Mouse (Mus musculus): ENCODE data around the gene 6430571L13Rik. TPM values are rescaled to one million over a fixed set of nuclear protein-coding genes. Genes with fewer than 3 reads are reported as not detected.

The 6430571L13Rik gene
- total and polyA plus RNA-seq, 3 experiments = 0.09 to 0.72 (median 0.11) TPM

DNA sequence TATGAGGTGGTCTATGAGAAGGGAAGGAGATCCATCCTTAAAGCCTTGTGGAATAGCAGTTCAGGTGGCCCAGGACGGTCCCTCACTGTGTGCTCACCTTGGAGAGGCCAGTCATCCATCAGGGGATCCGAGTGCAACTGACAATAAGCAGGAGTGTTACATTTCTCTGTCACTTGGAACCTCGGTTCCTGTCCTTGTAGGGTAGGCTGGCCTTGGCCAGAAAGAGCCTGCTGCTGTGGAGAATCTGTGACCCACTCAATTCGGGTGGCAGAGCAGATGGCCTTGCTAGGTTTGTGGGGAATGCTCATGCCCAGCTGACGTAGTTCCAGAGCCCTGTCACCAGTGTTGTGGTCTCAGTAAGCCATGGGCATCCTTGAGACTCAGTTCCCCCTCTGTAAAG is 30.8 kb upstream of the 6430571L13Rik start:
- Histone ChIP-seq H3K4me3 (replicated peaks in 1 of 3; ENCODE audit: low read depth in 2 of 3, low read length in 2 of 3, poor library complexity in 1 of 3) (no peak overlapping the region), H3K79me2 (replicated peaks; ENCODE audit: control insufficient read depth, extremely low read depth, insufficient read depth, poor library complexity, severe bottlenecking) (no peaks in the 10 kb centered on the region), H3K36me3 (replicated peaks in 1 of 2; ENCODE audit: control insufficient read depth in 1 of 2, insufficient read depth in 1 of 2, low read length in 1 of 2) (no peaks in the 10 kb centered on the region), H3K9ac (ENCODE audit: insufficient read depth, low read depth) (no peak overlapping the region), H3K27ac (ENCODE audit: insufficient read depth, low read depth) (no peak overlapping the region), H3K9me3 (replicated peaks; ENCODE audit: low read length) (no peaks in the 10 kb centered on the region), H3K4me1 (ENCODE audit: control insufficient read depth in 1 of 2, insufficient read depth in 2 of 2) (peaks cover 51 to 89% of the 10 kb centered on the region in 2 experiments), H3K4me2 (ENCODE audit: insufficient read depth, low read depth, poor library complexity, severe bottlenecking) (no peak overlapping the region), H3K27me3 (replicated peaks) (no peaks in the 10 kb centered on the region)
- in situ Hi-C loops (cut with MboI; ENCODE audit: low pct_ligation_motif_present, low pct_unique_long_range_greater_than_20kb, low sequenced_read_pairs) = no loop called here
- no peak for DNase-seq (ENCODE audit: extremely low read depth)
- dilution Hi-C loops (cut with MboI; ENCODE audit: extremely low pct_ligation_motif_present, extremely low pct_unique_long_range_greater_than_20kb, low sequenced_read_pairs) = no loop called here
- TF ChIP-seq RAD21 (IDR thresholded peaks at IDR 0.05; ENCODE audit: low read depth, low read length) = no peak
- TF ChIP-seq ZC3H11A (IDR thresholded peaks at IDR 0.05; ENCODE audit: low read depth, low read length) = no peak
- TF ChIP-seq SMC3 (IDR thresholded peaks at IDR 0.05; ENCODE audit: low read depth, low read length) = no peak
- no peak for TF ChIP-seq KAT2A (IDR thresholded peaks at IDR 0.05; ENCODE audit: insufficient replicate concordance, low read length)
- TF ChIP-seq BHLHE40 (IDR thresholded peaks at IDR 0.05; ENCODE audit: low read depth, low read length) = no peak
- TF ChIP-seq MXI1 (IDR thresholded peaks at IDR 0.05; ENCODE audit: low read depth, low read length) = no peak
- TF ChIP-seq ZNF384 (IDR thresholded peaks at IDR 0.05; ENCODE audit: low read depth, low read length) = no peak
- TF ChIP-seq CHD1 (IDR thresholded peaks at IDR 0.05; ENCODE audit: low read depth, low read length) = no peak
- no peak for TF ChIP-seq ETS1 (conservative IDR thresholded peaks at IDR 0.05; ENCODE audit: low read depth, low read length)
- TF ChIP-seq NRF1 (IDR thresholded peaks at IDR 0.05; ENCODE audit: low read depth, low read length) = no peak
- TF ChIP-seq MYC (IDR thresholded peaks at IDR 0.05; ENCODE audit: low read depth, low read length) = no peak
- no peak for TF ChIP-seq CTCF (conservative IDR thresholded peaks at IDR 0.05 in 1 of 2, IDR thresholded peaks at IDR 0.05 in 1 of 2; ENCODE audit: low read depth in 2 of 2, low read length in 2 of 2)
- TF ChIP-seq ELF1 (IDR thresholded peaks at IDR 0.05; ENCODE audit: low read depth, low read length) = no peak
- TF ChIP-seq IRF4 (IDR thresholded peaks at IDR 0.05; ENCODE audit: low read depth, low read length) = no peak
- no peak for TF ChIP-seq SIN3A (IDR thresholded peaks at IDR 0.05; ENCODE audit: low read length)

DNA sequence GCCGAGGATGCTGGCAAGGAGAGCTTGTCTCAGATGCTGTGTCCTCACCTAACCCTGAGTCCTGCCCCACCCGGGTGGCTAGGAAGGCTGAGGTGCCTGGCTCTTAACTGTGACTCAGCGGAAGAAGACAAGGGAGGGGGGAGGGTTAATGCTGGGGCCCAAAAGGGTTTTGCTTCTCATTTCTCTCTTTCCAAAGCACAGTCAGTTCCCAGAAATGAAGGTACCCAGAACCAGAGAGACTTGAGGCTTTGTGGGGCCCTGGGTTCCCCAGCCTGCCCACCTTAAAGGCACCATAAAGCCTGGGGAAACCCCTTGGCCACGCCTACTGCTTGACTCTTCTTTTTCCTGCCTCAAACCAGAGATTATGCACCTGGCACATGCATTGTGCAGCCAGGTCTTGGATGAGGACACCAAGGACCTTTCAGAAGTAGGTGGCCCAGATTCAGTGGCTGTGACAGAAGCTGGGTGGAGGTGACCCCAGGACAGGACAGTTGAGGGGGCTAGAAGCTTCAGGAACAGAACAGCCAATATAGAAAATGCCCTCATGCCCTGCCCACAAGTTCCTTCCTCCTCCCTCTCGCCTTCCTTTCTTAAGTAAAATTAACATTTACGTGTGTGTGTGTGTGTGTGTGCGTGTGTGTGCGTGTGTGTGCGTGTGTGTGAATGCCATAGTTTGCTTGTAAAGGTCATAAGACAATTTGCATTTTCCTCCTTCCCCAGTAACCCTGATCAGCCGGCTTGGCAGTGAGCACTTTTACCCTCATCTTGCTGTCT is 27.4 kb upstream of the 6430571L13Rik start:
- peaks cover 38 to 86% of the 10 kb centered on the region in 2 experiments for H3K4me1 ChIP-seq (ENCODE audit: control insufficient read depth in 1 of 2, insufficient read depth in 2 of 2)
- TF ChIP-seq MAFK (IDR thresholded peaks at IDR 0.05; ENCODE audit: insufficient replicate concordance, low read length) (peak; percentile 92), ZMIZ1 (IDR thresholded peaks at IDR 0.05; ENCODE audit: low read depth, low read length) (peak; percentile 84; the same call in 1 of the 2 replicates), HCFC1 (IDR thresholded peaks at IDR 0.05; ENCODE audit: low read depth, low read length) (peak; percentile 63), NELFE (IDR thresholded peaks at IDR 0.05; ENCODE audit: low read depth, low read length) (peak; percentile 75), KAT2A (IDR thresholded peaks at IDR 0.05; ENCODE audit: insufficient replicate concordance, low read length) (peak; percentile 68; the same call in 1 of the 2 replicates), MEF2A (IDR thresholded peaks at IDR 0.05; ENCODE audit: borderline replicate concordance, low read depth, low read length) (peak; percentile 92), BHLHE40 (IDR thresholded peaks at IDR 0.05; ENCODE audit: low read depth, low read length) (peak; percentile 91), MAX (IDR thresholded peaks at IDR 0.05; ENCODE audit: low read length) (peak; percentile 82), UBTF (IDR thresholded peaks at IDR 0.05; ENCODE audit: low read depth, low read length) (no peak), GABPA (IDR thresholded peaks at IDR 0.05; ENCODE audit: insufficient replicate concordance, low read depth, low read length) (peak; percentile 17; the same call in 1 of the 2 replicates), RAD21 (IDR thresholded peaks at IDR 0.05; ENCODE audit: low read depth, low read length) (peak; percentile 16), EP300 (IDR thresholded peaks at IDR 0.05; ENCODE audit: low read length) (peak; percentile 96), JUND (conservative IDR thresholded peaks at IDR 0.05; ENCODE audit: low read depth, low read length) (peak; percentile 69), ELF1 (IDR thresholded peaks at IDR 0.05; ENCODE audit: low read depth, low read length) (peak; percentile 74), MXI1 (IDR thresholded peaks at IDR 0.05; ENCODE audit: low read depth, low read length) (peak; percentile 40), TCF12 (IDR thresholded peaks at IDR 0.05; ENCODE audit: low read depth, low read length) (peak; percentile 94), CHD2 (IDR thresholded peaks at IDR 0.05; ENCODE audit: low read length) (peak; percentile 93), JUN (IDR thresholded peaks at IDR 0.05; ENCODE audit: insufficient read depth, low read depth, low read length) (peak; percentile 72), MYC (IDR thresholded peaks at IDR 0.05; ENCODE audit: low read depth, low read length) (peak; percentile 67), POLR2A (IDR thresholded peaks at IDR 0.05; ENCODE audit: low read depth, low read length) (peak; percentile 68), SMC3 (IDR thresholded peaks at IDR 0.05; ENCODE audit: low read depth, low read length) (peak; percentile 44; the same call in 1 of the 2 replicates), SIN3A (IDR thresholded peaks at IDR 0.05; ENCODE audit: low read length) (peak; percentile 96), MAZ (IDR thresholded peaks at IDR 0.05; ENCODE audit: low read depth, low read length) (peak; percentile 98)

More for the DNA sequence above, 27.4 kb upstream of the 6430571L13Rik start:
- DNase-seq (ENCODE audit: extremely low read depth) = peak; percentile 94
- Histone ChIP-seq H3K79me2 (replicated peaks; ENCODE audit: control insufficient read depth, extremely low read depth, insufficient read depth, poor library complexity, severe bottlenecking) (no peaks in the 10 kb centered on the region), H3K9ac (ENCODE audit: insufficient read depth, low read depth) (peak overlapping the region; percentile 68), H3K4me2 (ENCODE audit: insufficient read depth, low read depth, poor library complexity, severe bottlenecking) (peak overlapping the region; percentile 78), H3K27me3 (replicated peaks) (no peaks in the 10 kb centered on the region), H3K36me3 (replicated peaks in 1 of 2; ENCODE audit: control insufficient read depth in 1 of 2, insufficient read depth in 1 of 2, low read length in 1 of 2) (no peaks in the 10 kb centered on the region), H3K4me3 (replicated peaks in 1 of 3; ENCODE audit: low read depth in 2 of 3, low read length in 2 of 3, poor library complexity in 1 of 3) (peak overlapping the region in 2 of 3 experiments; percentile 42 to 44), H3K9me3 (replicated peaks; ENCODE audit: low read length) (no peaks in the 10 kb centered on the region), H3K27ac (ENCODE audit: insufficient read depth, low read depth) (peak overlapping the region; percentile 99)
- dilution Hi-C loops (cut with MboI; ENCODE audit: extremely low pct_ligation_motif_present, extremely low pct_unique_long_range_greater_than_20kb, low sequenced_read_pairs) = no loop called here
- in situ Hi-C loops (cut with MboI; ENCODE audit: low pct_ligation_motif_present, low pct_unique_long_range_greater_than_20kb, low sequenced_read_pairs) = no loop called here

Data from CH12.LX (cell line).